Mouse (Mus musculus): ENCODE results near the gene Zfhx3.

DNA sequence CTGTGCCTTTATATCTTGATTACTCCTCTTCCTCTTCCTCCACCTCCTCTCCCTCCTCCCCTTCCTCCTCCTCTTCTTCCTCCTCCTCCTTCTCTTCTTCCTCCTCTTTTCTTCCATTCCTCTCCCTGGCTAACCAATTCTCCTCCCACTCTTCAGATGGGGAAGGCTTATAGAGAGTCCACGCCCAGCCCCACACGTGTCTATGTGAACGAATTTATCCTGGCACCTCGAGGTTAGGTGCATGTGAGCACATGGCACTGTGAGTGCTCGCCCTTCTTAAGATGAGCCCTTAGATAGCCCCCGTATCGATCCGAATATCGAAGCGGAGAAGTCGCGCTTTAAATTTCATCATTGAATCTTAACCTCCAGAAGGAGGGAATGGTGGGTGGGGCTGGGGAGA is 359.2 kb downstream of the Zfhx3 start:
- TF ChIP-seq CTCF (IDR thresholded peaks at IDR 0.05; ENCODE audit: low read depth) (no peak), EP300 (IDR thresholded peaks at IDR 0.05; ENCODE audit: low read depth) (no peak)

All from liver, embryonic 14.5 days (tissue).